Mouse (Mus musculus) myocyte (in vitro differentiated cells): ENCODE results near the gene Sh3kbp1.

Experiments
- CEBPB ChIP-seq: IDR thresholded peaks from 2 replicates; pipeline ENCODE4 v1.6.1; 2011; ENCODE audit warnings: mild to moderate bottlenecking, moderate library complexity; ENCODE audit not compliant: poor library complexity, insufficient read depth, severe bottlenecking
- MAX ChIP-seq: IDR thresholded peaks from one replicate; pipeline ENCODE4 v1.6.1; 2011; ENCODE audit warnings: low read depth, mild to moderate bottlenecking, control low read depth
- MYOD1 ChIP-seq, 3 experiments: IDR thresholded peaks; one replicate each; pipeline ENCODE4 v1.6.1; 2011; ENCODE audit warnings: control low read depth in 2 of 3, low read depth in 2 of 3, mild to moderate bottlenecking in 2 of 3, moderate library complexity in 1 of 3; ENCODE audit not compliant: insufficient read length in 2 of 3, control insufficient read depth in 1 of 3
- MYOG ChIP-seq, 3 experiments: IDR thresholded peaks; one replicate each; pipeline ENCODE4 v1.6.1; 2011; ENCODE audit warnings: control low read depth in 2 of 3, low read depth in 2 of 3, mild to moderate bottlenecking in 2 of 3; ENCODE audit not compliant: insufficient read length in 2 of 3, control insufficient read depth in 1 of 3, insufficient read depth in 1 of 3
- POLR2A ChIP-seq: IDR thresholded peaks from one replicate; pipeline ENCODE4 v1.6.1; 2011; ENCODE audit warnings: low read depth, mild to moderate bottlenecking, control low read depth, moderate library complexity; ENCODE audit not compliant: insufficient read length
- POLR2AphosphoS2 ChIP-seq: IDR thresholded peaks from one replicate; pipeline ENCODE4 v1.6.1; 2011; ENCODE audit warnings: low read depth, control low read depth; ENCODE audit not compliant: insufficient read length
- REST ChIP-seq: IDR thresholded peaks from one replicate; pipeline ENCODE4 v1.6.1; 2011; ENCODE audit warnings: mild to moderate bottlenecking, control low read depth, moderate library complexity; ENCODE audit not compliant: insufficient read depth, insufficient read length
- SRF ChIP-seq: IDR thresholded peaks from one replicate; pipeline ENCODE4 v1.6.1; 2011; ENCODE audit warnings: low read depth; ENCODE audit not compliant: control insufficient read depth, insufficient read length
- TCF12 ChIP-seq: IDR thresholded peaks from one replicate; pipeline ENCODE4 v1.6.1; 2011; ENCODE audit warnings: mild to moderate bottlenecking, control low read depth; ENCODE audit not compliant: poor library complexity, insufficient read depth, severe bottlenecking

- no peak for TF ChIP-seq POLR2A
- no peak for TF ChIP-seq MYOG (IDR thresholded peaks at IDR 0.05; ENCODE audit: control insufficient read depth in 1 of 3, insufficient read depth in 1 of 3, insufficient read length in 2 of 3, low read depth in 2 of 3)
- TF ChIP-seq POLR2AphosphoS2 = no peak
- TF ChIP-seq MAX = no peak
- TF ChIP-seq SRF = no peak
- no peak for TF ChIP-seq MYOD1 (IDR thresholded peaks at IDR 0.05; ENCODE audit: control insufficient read depth in 1 of 3, insufficient read length in 2 of 3, low read depth in 2 of 3)
- no peak for TF ChIP-seq TCF12
- TF ChIP-seq CEBPB = no peak
- TF ChIP-seq REST = no peak
Measured at GRCm38 (mm10) chrX:159790516-159790915, 163.4 kb downstream of the Sh3kbp1 start.
